Mouse (Mus musculus) intestine, embryonic 16.5 days (tissue): ENCODE measurements around the gene Tshz2. TPM values are rescaled to one million over a fixed set of nuclear protein-coding genes. Genes with fewer than 3 reads are reported as not detected.

ENCODE experiments used
- ATAC-seq: fragments of 200-750 bp; cut with Nextera tagmentation; 2 replicates; pipeline ENCODE4 v1.8.0; 2017; ENCODE audit warnings: moderate TSS enrichment, moderate library complexity
- H3K27ac ChIP-seq: fragments of 300-500 bp; sonication (generic); 2 replicates; pipeline ENCODE4 v1.5.1; 2014; ENCODE audit warnings: mild to moderate bottlenecking, low read length
- H3K27me3 ChIP-seq: fragments of 300-500 bp; sonication (generic); replicated peaks from 2 replicates; pipeline ENCODE4 v1.6.1; 2014; ENCODE audit warnings: low read length, control low read depth, mixed read lengths; ENCODE audit not compliant: control insufficient read depth, insufficient read depth
- H3K36me3 ChIP-seq: fragments of 300-500 bp; sonication (generic); 2 replicates; pipeline ENCODE4 v1.6.1; 2014; ENCODE audit warnings: low read length, control low read depth; ENCODE audit not compliant: control insufficient read depth, insufficient read depth
- H3K4me1 ChIP-seq: fragments of 300-500 bp; sonication (generic); 2 replicates; pipeline ENCODE4 v1.6.1; 2014; ENCODE audit warnings: low read length, control low read depth, mixed read lengths; ENCODE audit not compliant: control insufficient read depth, insufficient read depth
- H3K4me2 ChIP-seq: fragments of 300-500 bp; sonication (generic); 2 replicates; pipeline ENCODE4 v1.6.1; 2014; ENCODE audit warnings: low read depth, low read length, control low read depth
- H3K4me3 ChIP-seq: fragments of 300-500 bp; sonication (generic); 2 replicates; pipeline ENCODE4 v1.5.1; 2014; ENCODE audit warnings: mild to moderate bottlenecking, low read length
- H3K9ac ChIP-seq: fragments of 300-500 bp; sonication (generic); 2 replicates; pipeline ENCODE4 v1.6.1; 2014; ENCODE audit warnings: low read depth, low read length
- H3K9me3 ChIP-seq: fragments of 300-500 bp; sonication (generic); 2 replicates; pipeline ENCODE4 v1.6.1; 2016; ENCODE audit warnings: low read length, control low read depth; ENCODE audit not compliant: control insufficient read depth
- WGBS: fragments of 180-500 bp; shearing (Covaris S2); extraction: QIAGEN DNeasy Blood & Tissue Kit; methylation state at CpG from one replicate; pipeline ENCODE4 v1.1.7; 2014; 5-methylcytosine and 5-hydroxymethylcytosine counted together
- polyA plus RNA-seq: library from polyadenylated mRNA; unstranded; fragments of >200 nt; fragmentation: Nextera tagmentation; extraction: Ambion mirVana; gene quantifications from 2 replicates; pipeline ENCODE4 v1.2.1, GENCODE M21; 2015

The Tshz2 gene
- polyA plus RNA-seq, 1 experiment from 2014 or later = 14.0 TPM

DNA sequence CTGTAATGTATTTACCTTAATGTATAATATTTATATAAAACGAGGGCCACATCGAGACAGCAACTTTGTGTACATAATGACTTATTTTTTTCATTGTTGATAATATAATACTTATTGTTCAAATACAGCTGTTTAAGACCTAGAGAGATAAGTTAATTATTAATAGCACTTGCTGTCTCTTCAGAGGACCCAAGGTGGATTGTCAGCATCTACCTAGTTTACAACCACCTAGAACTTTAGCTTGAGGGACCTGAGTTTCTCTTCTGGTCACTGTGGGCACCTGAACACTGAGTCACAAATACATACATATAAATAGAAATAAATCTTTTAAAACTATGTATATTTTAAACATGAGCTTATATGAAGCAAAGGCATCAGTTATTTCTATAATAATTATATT is 110.0 kb downstream of the Tshz2 start:
- Histone ChIP-seq H3K36me3 (no peaks in the 10 kb centered on the region; the same call in 1 of the 2 replicates), H3K4me1 (peaks cover 4% of the 10 kb centered on the region; the same call in 1 of the 2 replicates), H3K4me2 (no peak overlapping the region), H3K9ac (no peak overlapping the region), H3K9me3 (peaks cover 3% of the 10 kb centered on the region; the same call in 1 of the 2 replicates), H3K27me3 (no peaks in the 10 kb centered on the region), H3K27ac (no peak overlapping the region), H3K4me3 (no peak overlapping the region)
- peak; percentile 53; the same call in 1 of the 2 replicates for ATAC-seq
- 25% methylated on average over 2 of the region's 2 CpGs for WGBS

DNA sequence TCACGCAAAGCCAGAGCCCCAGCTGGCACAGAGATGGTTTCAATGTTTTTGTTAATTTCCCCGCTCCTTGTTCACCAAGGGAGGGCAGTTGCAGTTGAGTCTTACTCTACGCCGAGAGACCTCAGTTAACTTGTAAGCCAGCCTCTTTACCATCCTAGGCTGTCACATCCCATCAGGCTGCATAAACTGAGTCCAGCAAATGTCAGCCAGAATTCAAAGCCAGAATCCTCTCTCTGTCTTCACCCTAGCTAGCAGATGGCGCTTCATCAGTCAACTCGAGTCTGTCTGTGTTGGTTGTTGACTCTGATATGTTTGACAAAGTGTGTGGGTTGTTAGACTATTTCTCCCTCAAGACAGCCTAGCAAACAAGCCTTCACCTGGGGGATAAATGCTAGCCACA is 110.5 kb downstream of the Tshz2 start:
- H3K4me1 ChIP-seq = peaks cover 4% of the 10 kb centered on the region; the same call in 1 of the 2 replicates
- H3K9ac ChIP-seq = no peak overlapping the region
- H3K9me3 ChIP-seq = peaks cover 3% of the 10 kb centered on the region; the same call in 1 of the 2 replicates
- no peaks in the 10 kb centered on the region; the same call in 1 of the 2 replicates for H3K36me3 ChIP-seq
- ATAC-seq = no peak
- 69% methylated on average over 6 of the region's 6 CpGs for WGBS
- no peak overlapping the region for H3K4me2 ChIP-seq
- no peak overlapping the region for H3K27ac ChIP-seq
- no peaks in the 10 kb centered on the region for H3K27me3 ChIP-seq
- H3K4me3 ChIP-seq = no peak overlapping the region

DNA sequence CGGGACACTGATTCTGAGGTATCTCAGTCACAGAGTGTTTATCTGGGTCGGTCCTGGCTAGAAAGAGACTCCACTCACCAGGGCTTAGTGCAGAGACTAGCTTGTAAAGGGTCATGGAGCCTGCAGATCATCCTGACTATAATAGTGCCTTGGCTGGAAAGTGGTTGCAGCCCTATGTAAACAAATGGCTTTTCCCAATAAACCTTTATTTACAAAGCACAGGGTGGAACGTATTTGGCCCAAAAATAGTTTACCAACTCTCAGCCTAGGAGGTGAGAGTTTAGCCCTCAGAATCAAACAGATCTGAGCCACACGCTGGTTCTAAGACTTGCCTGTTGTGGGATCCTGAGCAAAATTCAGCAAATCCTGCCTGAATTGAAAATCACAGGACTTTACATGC is 111.1 kb downstream of the Tshz2 start:
- no peak overlapping the region for H3K4me2 ChIP-seq
- H3K27me3 ChIP-seq = no peaks in the 10 kb centered on the region
- H3K4me1 ChIP-seq = peaks cover 4% of the 10 kb centered on the region; the same call in 1 of the 2 replicates
- H3K36me3 ChIP-seq = no peaks in the 10 kb centered on the region; the same call in 1 of the 2 replicates
- ATAC-seq = no peak
- H3K9me3 ChIP-seq = peaks cover 3% of the 10 kb centered on the region; the same call in 1 of the 2 replicates
- no peak overlapping the region for H3K4me3 ChIP-seq
- H3K27ac ChIP-seq = no peak overlapping the region
- H3K9ac ChIP-seq = no peak overlapping the region
- 41% methylated on average over 4 of the region's 4 CpGs for WGBS

DNA sequence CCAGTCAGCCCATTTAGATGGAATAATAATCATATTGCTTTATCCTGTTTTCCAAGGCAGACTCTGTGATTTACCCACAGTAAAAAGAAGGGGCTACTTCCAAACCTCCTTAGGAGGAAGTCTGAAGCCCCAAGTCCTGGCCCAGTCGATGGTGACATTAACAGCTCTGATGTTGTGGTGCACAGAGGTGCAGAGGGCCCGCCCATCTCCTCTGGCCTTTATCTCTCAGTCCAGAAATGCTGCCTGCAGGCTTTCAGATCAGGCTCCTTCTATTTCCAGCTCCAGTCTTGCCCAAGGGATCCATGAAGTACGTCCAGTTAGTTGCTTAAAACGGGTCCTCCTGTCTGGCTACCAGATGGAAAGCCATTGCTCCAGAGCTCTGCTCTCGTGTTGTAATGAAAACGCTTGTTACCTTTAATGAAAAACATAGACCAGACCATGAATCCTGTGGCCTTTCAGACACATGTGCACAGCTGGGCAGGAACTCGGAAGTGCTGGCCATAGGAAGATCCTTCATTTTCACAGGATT is 114.4 kb downstream of the Tshz2 start:
- no peak overlapping the region for H3K4me2 ChIP-seq
- WGBS = 76% methylated on average over 7 of the region's 7 CpGs
- no peaks in the 10 kb centered on the region for H3K27me3 ChIP-seq
- no peak overlapping the region for H3K4me3 ChIP-seq
- peaks cover 26% of the 10 kb centered on the region for H3K4me1 ChIP-seq
- peaks cover 3% of the 10 kb centered on the region; the same call in 1 of the 2 replicates for H3K9me3 ChIP-seq
- no peak overlapping the region for H3K9ac ChIP-seq
- no peaks in the 10 kb centered on the region; the same call in 1 of the 2 replicates for H3K36me3 ChIP-seq
- H3K27ac ChIP-seq = no peak overlapping the region
- ATAC-seq = no peak

DNA sequence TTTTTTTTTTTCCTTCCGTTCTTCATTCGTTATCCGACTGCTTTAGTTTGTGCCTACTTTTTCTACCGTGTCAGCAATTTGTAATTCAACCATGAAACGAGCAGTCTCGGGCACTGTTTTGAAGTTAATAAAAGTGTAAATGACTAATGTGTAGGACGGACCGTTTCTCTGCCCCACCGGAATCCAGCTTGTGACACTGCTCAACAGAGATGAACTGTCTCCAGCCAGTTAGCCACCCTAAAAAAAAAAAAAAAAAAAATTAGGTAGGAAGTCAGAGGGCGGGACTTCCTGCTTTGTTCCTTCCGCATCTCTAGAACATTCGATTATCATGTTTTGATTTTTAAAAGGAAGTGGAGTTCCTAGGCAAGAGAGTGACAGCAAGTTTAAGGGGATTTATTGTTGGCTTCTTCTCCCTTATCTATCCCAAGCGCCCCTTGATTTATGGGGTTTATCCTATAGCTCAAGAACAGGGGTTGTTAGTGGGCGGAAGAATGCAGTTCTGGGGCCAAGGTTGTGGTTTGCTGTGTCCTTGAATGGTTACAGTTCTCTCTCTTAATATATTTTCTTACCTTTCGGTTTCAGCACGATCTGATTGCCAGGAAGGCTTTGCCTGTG is 116.6 kb downstream of the Tshz2 start:
- no peak for ATAC-seq
- Histone ChIP-seq H3K4me2 (no peak overlapping the region), H3K27ac (no peak overlapping the region), H3K4me3 (no peak overlapping the region), H3K36me3 (no peaks in the 10 kb centered on the region; the same call in 1 of the 2 replicates), H3K27me3 (no peaks in the 10 kb centered on the region), H3K9ac (no peak overlapping the region), H3K9me3 (peaks cover 3% of the 10 kb centered on the region; the same call in 1 of the 2 replicates), H3K4me1 (peaks cover 22% of the 10 kb centered on the region)
- 55% methylated on average over 16 of the region's 16 CpGs for WGBS

DNA sequence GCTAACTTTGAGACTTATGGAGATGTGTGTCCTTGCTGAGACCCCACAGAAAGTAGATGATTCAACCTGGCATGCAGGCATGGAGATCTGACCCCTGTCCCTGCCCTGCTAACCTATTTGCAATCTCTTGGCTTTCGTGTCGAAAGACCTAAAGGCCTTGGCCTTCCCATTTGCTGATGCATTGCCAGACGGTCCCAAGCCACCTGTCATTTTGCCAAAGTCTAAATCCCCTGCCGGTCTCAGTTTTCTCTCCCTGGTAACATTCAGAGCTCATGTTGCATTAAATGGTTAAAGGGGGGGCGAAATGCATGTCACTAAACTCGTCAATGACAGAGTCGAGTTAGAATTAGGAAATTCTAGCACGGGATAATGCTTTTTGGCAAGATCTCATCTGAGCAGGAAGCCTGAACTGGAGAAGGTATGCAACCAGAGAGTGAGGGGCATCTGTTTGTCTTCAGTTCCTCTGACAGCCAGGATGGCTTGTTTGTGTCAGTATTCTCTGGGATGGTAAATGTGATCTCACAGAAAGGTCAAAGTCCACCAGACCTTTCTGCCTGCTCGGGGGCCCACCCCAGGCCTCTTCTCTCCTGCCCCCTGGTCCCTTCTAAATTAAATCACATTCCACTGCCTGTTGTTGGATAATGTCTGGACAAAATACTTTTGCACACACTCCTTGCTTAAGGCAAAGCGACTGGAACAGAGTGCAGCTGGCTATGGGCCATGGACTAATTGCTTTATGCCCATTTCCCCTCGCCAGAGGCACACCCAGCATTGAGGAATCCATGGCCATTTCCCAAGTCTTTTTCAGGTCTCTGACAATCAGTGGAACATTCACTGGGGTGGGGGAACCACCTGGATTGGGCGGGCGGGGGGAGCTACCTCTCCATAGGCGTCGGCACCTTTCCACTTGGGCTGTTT is 118.0 kb downstream of the Tshz2 start:
- Histone ChIP-seq H3K4me2 (0 out of 2 replicates have a peak overlapping the region, but pooled peaks have one; percentile 17), H3K4me1 (peaks cover 28% of the 10 kb centered on the region)

DNA sequence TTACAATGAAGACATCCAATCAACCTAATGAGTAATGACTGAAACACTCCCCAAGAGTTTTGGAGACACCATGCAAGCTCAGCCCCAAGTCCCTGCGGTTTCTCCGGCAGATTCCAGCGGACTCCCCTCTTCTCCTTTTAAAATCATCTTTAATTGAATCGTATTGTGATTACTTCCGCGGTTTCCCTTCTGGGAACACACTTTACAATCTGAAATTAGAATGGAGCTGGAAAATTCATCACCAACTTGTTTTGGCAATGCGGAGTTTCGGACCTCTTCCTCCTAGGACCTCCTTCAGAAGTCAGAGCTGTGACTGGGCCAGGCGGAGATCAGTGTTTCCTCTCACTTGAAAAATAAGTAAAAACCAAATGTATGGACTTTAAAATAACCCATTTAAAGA is 119.3 kb downstream of the Tshz2 start:
- ATAC-seq = no peak
- no peak overlapping the region for H3K27ac ChIP-seq
- H3K9me3 ChIP-seq = peaks cover 3% of the 10 kb centered on the region; the same call in 1 of the 2 replicates
- 89% methylated on average over 9 of the region's 9 CpGs for WGBS
- H3K4me1 ChIP-seq = peaks cover 30% of the 10 kb centered on the region
- H3K4me2 ChIP-seq = no peak overlapping the region
- H3K9ac ChIP-seq = no peak overlapping the region
- no peaks in the 10 kb centered on the region; the same call in 1 of the 2 replicates for H3K36me3 ChIP-seq
- no peak overlapping the region for H3K4me3 ChIP-seq
- no peaks in the 10 kb centered on the region for H3K27me3 ChIP-seq

More for the DNA sequence above, 118.0 kb downstream of the Tshz2 start:
- 27% methylated on average over 15 of the region's 15 CpGs for WGBS
- H3K36me3 ChIP-seq = no peaks in the 10 kb centered on the region; the same call in 1 of the 2 replicates
- H3K27me3 ChIP-seq = no peaks in the 10 kb centered on the region
- no peak overlapping the region for H3K9ac ChIP-seq
- H3K9me3 ChIP-seq = peaks cover 3% of the 10 kb centered on the region; the same call in 1 of the 2 replicates
- ATAC-seq = peak; percentile 62
- H3K27ac ChIP-seq = peak overlapping the region; percentile 73
- no peak overlapping the region for H3K4me3 ChIP-seq

DNA sequence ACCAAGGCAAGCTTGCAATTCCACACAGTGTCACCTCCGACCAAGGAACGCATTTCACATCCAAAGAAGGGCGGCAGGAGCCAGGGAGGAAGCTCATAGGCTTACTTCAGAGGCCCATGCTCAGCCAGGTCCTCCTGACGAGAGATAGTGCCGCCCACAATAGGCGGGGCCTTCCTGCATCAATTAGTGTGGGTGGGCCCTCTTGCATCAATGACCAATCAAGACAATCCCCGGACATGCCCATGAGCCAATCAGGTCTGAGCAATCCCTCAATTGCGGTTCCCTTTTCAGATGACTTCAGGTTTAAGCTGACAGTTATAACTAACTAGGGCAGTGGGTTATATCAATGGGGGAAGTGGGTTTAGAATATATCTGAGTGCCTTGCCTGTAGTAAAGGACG is 120.6 kb downstream of the Tshz2 start:
- H3K4me3 ChIP-seq = no peak overlapping the region
- no peak overlapping the region for H3K9ac ChIP-seq
- 91% methylated on average over 9 of the region's 9 CpGs for WGBS
- H3K27me3 ChIP-seq = no peaks in the 10 kb centered on the region
- H3K9me3 ChIP-seq = no peaks in the 10 kb centered on the region
- ATAC-seq = no peak
- no peak overlapping the region for H3K27ac ChIP-seq
- peaks cover 40% of the 10 kb centered on the region for H3K4me1 ChIP-seq
- no peak overlapping the region for H3K4me2 ChIP-seq
- H3K36me3 ChIP-seq = no peaks in the 10 kb centered on the region

DNA sequence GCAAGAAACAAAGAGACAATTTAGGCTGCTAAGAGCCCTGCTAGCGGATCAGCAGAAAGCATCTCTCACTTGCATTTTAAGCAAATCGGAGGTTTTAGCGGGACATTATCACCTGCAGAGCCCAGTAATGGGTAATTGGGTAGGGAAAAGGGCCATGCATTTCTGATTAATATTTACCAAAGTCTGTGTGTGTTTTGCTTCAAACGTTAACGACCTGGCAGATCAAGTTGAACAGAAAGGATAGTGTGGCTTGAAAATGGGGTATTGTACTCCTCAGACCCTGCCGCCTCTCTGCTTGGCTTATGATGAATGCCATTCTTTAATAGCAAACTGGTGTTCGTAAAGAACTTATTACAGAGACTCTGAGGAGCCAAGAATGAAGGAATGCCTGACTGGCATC is 122.3 kb downstream of the Tshz2 start:
- no peak overlapping the region for H3K4me2 ChIP-seq
- WGBS = 32% methylated on average over 7 of the region's 7 CpGs
- no peak overlapping the region for H3K4me3 ChIP-seq
- H3K27me3 ChIP-seq = no peaks in the 10 kb centered on the region
- H3K4me1 ChIP-seq = peaks cover 34% of the 10 kb centered on the region
- no peak for ATAC-seq
- H3K9ac ChIP-seq = no peak overlapping the region
- H3K36me3 ChIP-seq = no peaks in the 10 kb centered on the region
- H3K9me3 ChIP-seq = no peaks in the 10 kb centered on the region
- H3K27ac ChIP-seq = 0 out of 2 replicates have a peak overlapping the region, but pooled peaks have one; percentile 3
